Mouse (Mus musculus) midbrain, embryonic 16.5 days (tissue): ENCODE results near the gene Zfp974. TPM values are rescaled to one million over a fixed set of nuclear protein-coding genes. Genes with fewer than 3 reads are reported as not detected.
"Not testable (repeated sequence)": the region's sequence is repeated elsewhere in the genome, so short reads cannot be mapped to it uniquely, and the experiment has no call there.

Source experiments
- ATAC-seq: fragments of 200-750 bp; cut with Nextera tagmentation; 2 replicates; pipeline ENCODE4 v1.8.0; 2017; ENCODE audit warnings: moderate TSS enrichment
- H3K27ac ChIP-seq: fragments of 300-500 bp; sonication (generic); 2 replicates; pipeline ENCODE4 v1.5.1; 2014; ENCODE audit warnings: mild to moderate bottlenecking, low read length, mixed read lengths
- H3K27me3 ChIP-seq: fragments of 300-500 bp; sonication (generic); 2 replicates; pipeline ENCODE4 v1.6.1; 2014; ENCODE audit warnings: low read depth, low read length, mixed read lengths; ENCODE audit not compliant: control insufficient read depth, insufficient read depth
- H3K36me3 ChIP-seq: fragments of 300-500 bp; sonication (generic); 2 replicates; pipeline ENCODE4 v1.6.1; 2014; ENCODE audit warnings: mild to moderate bottlenecking, low read length, moderate library complexity, mixed read lengths; ENCODE audit not compliant: control insufficient read depth, insufficient read depth
- H3K4me1 ChIP-seq: fragments of 300-500 bp; sonication (generic); 2 replicates; pipeline ENCODE4 v1.6.1; 2014; ENCODE audit warnings: mild to moderate bottlenecking, low read length, mixed read lengths; ENCODE audit not compliant: control insufficient read depth, insufficient read depth
- H3K4me2 ChIP-seq: fragments of 300-500 bp; sonication (generic); 2 replicates; pipeline ENCODE4 v1.6.1; 2014; ENCODE audit warnings: mild to moderate bottlenecking, low read length, mixed read lengths
- H3K4me3 ChIP-seq: fragments of 300-500 bp; sonication (generic); 2 replicates; pipeline ENCODE4 v1.5.1; 2014; ENCODE audit warnings: low read depth, mild to moderate bottlenecking, low read length, moderate library complexity, mixed read lengths
- H3K9ac ChIP-seq: fragments of 300-500 bp; sonication (generic); 2 replicates; pipeline ENCODE4 v1.6.1; 2014; ENCODE audit warnings: low read depth, low read length, mixed read lengths
- H3K9me3 ChIP-seq: fragments of 300-500 bp; sonication (generic); replicated peaks from 2 replicates; pipeline ENCODE4 v1.6.1; 2014; ENCODE audit warnings: mild to moderate bottlenecking, low read length, mixed read lengths; ENCODE audit not compliant: control insufficient read depth, poor library complexity, severe bottlenecking
- WGBS: fragments of 180-500 bp; shearing (Covaris S2); extraction: QIAGEN DNeasy Blood & Tissue Kit; methylation state at CpG from one replicate; pipeline ENCODE4 v1.1.7; 2014; 5-methylcytosine and 5-hydroxymethylcytosine counted together
- polyA plus RNA-seq: library from polyadenylated mRNA; unstranded; fragments of >200 nt; fragmentation: Nextera tagmentation; extraction: Ambion mirVana; gene quantifications from 2 replicates; pipeline ENCODE4 v1.2.1, GENCODE M21; 2015

Gene Zfp974
- polyA plus RNA-seq, 1 experiment from 2014 or later = 16.3 TPM

GRCm38 (mm10) chr7:27900601-27901000 is 28.7 kb downstream of the Zfp974 start:
- H3K36me3 ChIP-seq = no peaks in the 10 kb centered on the region
- H3K9ac ChIP-seq = no peak overlapping the region
- H3K4me2 ChIP-seq = no peak overlapping the region
- H3K4me3 ChIP-seq = no peak overlapping the region
- WGBS = 92% methylated on average over 4 of the region's 4 CpGs
- peaks cover 5% of the 10 kb centered on the region; the same call in 1 of the 2 replicates for H3K9me3 ChIP-seq
- H3K27ac ChIP-seq = no peak overlapping the region
- H3K4me1 ChIP-seq = no peaks in the 10 kb centered on the region
- no peaks in the 10 kb centered on the region for H3K27me3 ChIP-seq
- ATAC-seq = no peak

- no peaks in the 10 kb centered on the region for H3K27me3 ChIP-seq
- no peak for ATAC-seq
Measured at GRCm38 (mm10) chr7:27881721-27882120, 47.5 kb downstream of the Zfp974 start.

GRCm38 (mm10) chr7:27862578-27862977 is 66.7 kb downstream of the Zfp974 start:
- ATAC-seq, H3K36me3 ChIP-seq: not testable (repeated sequence)
- 93% methylated on average over 5 of the region's 5 CpGs for WGBS

More at GRCm38 (mm10) chr7:27881721-27882120, 47.5 kb downstream of the Zfp974 start:
- Histone ChIP-seq H3K4me3 (no peak overlapping the region), H3K36me3 (peaks cover 2% of the 10 kb centered on the region; the same call in 1 of the 2 replicates), H3K9me3 (no peaks in the 10 kb centered on the region), H3K9ac (no peak overlapping the region), H3K4me2 (no peak overlapping the region), H3K4me1 (no peaks in the 10 kb centered on the region), H3K27ac (no peak overlapping the region)
- WGBS = 97% methylated on average over 4 of the region's 4 CpGs

GRCm38 (mm10) chr7:27860396-27861235 is 68.6 kb downstream of the Zfp974 start:
- Histone ChIP-seq H3K4me1 (peaks cover 9% of the 10 kb centered on the region), H3K27ac (0 out of 2 replicates have a peak overlapping the region, but pooled peaks have one; percentile 38), H3K4me2 (peak overlapping the region; percentile 74), H3K36me3 (peaks cover 8% of the 10 kb centered on the region), H3K27me3 (no peaks in the 10 kb centered on the region), H3K9me3 (no peaks in the 10 kb centered on the region), H3K9ac (peak overlapping the region; percentile 39), H3K4me3 (peak overlapping the region; percentile 46)
- ATAC-seq = peak; percentile 76
- WGBS = 2% methylated on average over 22 of the region's 22 CpGs

More at GRCm38 (mm10) chr7:27862578-27862977, 66.7 kb downstream of the Zfp974 start:
- not testable (repeated sequence) for H3K4me2 ChIP-seq, H3K9ac ChIP-seq, H3K4me1 ChIP-seq, H3K9me3 ChIP-seq, H3K27me3 ChIP-seq, H3K4me3 ChIP-seq, H3K27ac ChIP-seq

- Histone ChIP-seq H3K4me1 (peaks cover 9% of the 10 kb centered on the region), H3K27me3 (no peaks in the 10 kb centered on the region), H3K9me3 (no peaks in the 10 kb centered on the region), H3K4me2 (peak overlapping the region; percentile 74), H3K27ac (no peak overlapping the region), H3K4me3 (peak overlapping the region; percentile 46), H3K36me3 (peaks cover 8% of the 10 kb centered on the region), H3K9ac (peak overlapping the region; percentile 39; the same call in 1 of the 2 replicates)
- WGBS = 29% methylated on average over 10 of the region's 10 CpGs
- ATAC-seq = no peak
Measured at GRCm38 (mm10) chr7:27859301-27860251, 69.7 kb downstream of the Zfp974 start.

Other genes starting within 250 kb of the Zfp974 start
- gene Zfp607b, start 240.1 kb downstream of the Zfp974 start, polyA plus RNA-seq = 16.7 and 19.1 TPM in 2 replicates
- gene Zfp60, start 198.1 kb downstream of the Zfp974 start, polyA plus RNA-seq = 111 and 125 TPM in 2 replicates
- gene Zfp626, start 122.3 kb downstream of the Zfp974 start, polyA plus RNA-seq = 1.4 and 2.0 TPM in 2 replicates
- 10.8 and 12.1 TPM in 2 replicates for gene Zfp59, start 90.9 kb downstream of the Zfp974 start, polyA plus RNA-seq
- gene Zfp607a, start 71.9 kb downstream of the Zfp974 start, polyA plus RNA-seq = 1.1 and 1.2 TPM in 2 replicates
- 31.1 and 36.9 TPM in 2 replicates for gene Zfp780b, start 49.7 kb upstream of the Zfp974 start, polyA plus RNA-seq
- gene Zfp850, start 84.7 kb upstream of the Zfp974 start, polyA plus RNA-seq = 7.0 and 8.3 TPM in 2 replicates
- 277 and 280 TPM in 2 replicates for gene Psmc4, start 120.6 kb upstream of the Zfp974 start, polyA plus RNA-seq
- 0.26 and 0.31 TPM in 2 replicates for gene Fcgbp, start 141.8 kb upstream of the Zfp974 start, polyA plus RNA-seq
- 0.03 and 0.07 TPM in 2 replicates for gene 9530053A07Rik, start 200.0 kb upstream of the Zfp974 start, polyA plus RNA-seq
- 69.8 and 72.4 TPM in 2 replicates for gene Fbl, start 240.2 kb upstream of the Zfp974 start, polyA plus RNA-seq